Mouse (Mus musculus) stomach, embryonic 15.5 days (tissue): Measurements from ENCODE around the gene Nf2. TPM values are rescaled to one million over a fixed set of nuclear protein-coding genes. Genes with fewer than 3 reads are reported as not detected.

Source experiments
- ATAC-seq: fragments of 200-750 bp; cut with Nextera tagmentation; 2 replicates; pipeline ENCODE4 v1.8.0; 2017; ENCODE audit warnings: low read depth, moderate number of reproducible peaks, moderate TSS enrichment; ENCODE audit not compliant: insufficient read depth, low FRiP score
- H3K27ac ChIP-seq: fragments of 300-500 bp; sonication (generic); 2 replicates; pipeline ENCODE4 v1.5.1; 2015; ENCODE audit warnings: mild to moderate bottlenecking, inconsistent platforms
- H3K27me3 ChIP-seq: fragments of 300-500 bp; sonication (generic); replicated peaks from 2 replicates; pipeline ENCODE4 v1.6.1; 2015; ENCODE audit warnings: inconsistent platforms
- H3K36me3 ChIP-seq: fragments of 300-500 bp; sonication (generic); 2 replicates; pipeline ENCODE4 v1.6.1; 2015; ENCODE audit warnings: inconsistent platforms
- H3K4me1 ChIP-seq: fragments of 300-500 bp; sonication (generic); 2 replicates; pipeline ENCODE4 v1.6.1; 2015; ENCODE audit warnings: inconsistent platforms
- H3K4me2 ChIP-seq: fragments of 300-500 bp; sonication (generic); 2 replicates; pipeline ENCODE4 v1.6.1; 2015; ENCODE audit warnings: mild to moderate bottlenecking, inconsistent platforms
- H3K4me3 ChIP-seq: fragments of 300-500 bp; sonication (generic); replicated peaks from 2 replicates; pipeline ENCODE4 v1.5.1; 2015; ENCODE audit warnings: inconsistent platforms
- H3K9ac ChIP-seq: fragments of 300-500 bp; sonication (generic); 2 replicates; pipeline ENCODE4 v1.6.1; 2015; ENCODE audit warnings: inconsistent platforms
- H3K9me3 ChIP-seq: fragments of 300-500 bp; sonication (generic); 2 replicates; pipeline ENCODE4 v1.6.1; 2016; ENCODE audit warnings: inconsistent platforms
- WGBS: fragments of 180-500 bp; shearing (Covaris S2); methylation state at CpG from one replicate; pipeline ENCODE4 v1.1.7; 2015; 5-methylcytosine and 5-hydroxymethylcytosine counted together
- polyA plus RNA-seq: library from polyadenylated mRNA; unstranded; fragments of >200 nt; fragmentation: Nextera tagmentation; extraction: Ambion mirVana; gene quantifications from 2 replicates; pipeline ENCODE4 v1.2.1, GENCODE M21; 2015

Nf2 gene
- 38.6 and 48.1 TPM in 2 replicates for polyA plus RNA-seq

- ATAC-seq: peak; percentile 100
- WGBS: under 1% methylated on average over 60 of the region's 60 CpGs
- Histone ChIP-seq H3K27ac (peak within 1 kb of the TSS; percentile 80), H3K27me3 (no peaks in the 10 kb centered on the region), H3K9me3 (no peaks in the 10 kb centered on the region), H3K9ac (peak within 1 kb of the TSS; percentile 96), H3K36me3 (no peaks in the 10 kb centered on the region), H3K4me3 (peak within 1 kb of the TSS; percentile 98), H3K4me1 (peaks cover 4% of the 10 kb centered on the region), H3K4me2 (peak within 1 kb of the TSS; percentile 58)
Measured at GRCm38 (mm10) chr11:4849258-4849943, at the start of gene Nf2. Nf2 (minus strand) TSS chr11:4849536.

GRCm38 (mm10) chr11:4894848-4895816 is 45.8 kb upstream of the Nf2 start, which contains the start of gene Thoc5:
Thoc5 (plus strand) TSS chr11:4895320.
- H3K27ac ChIP-seq: peak within 1 kb of the TSS; percentile 70; the same call in 1 of the 2 replicates
- H3K9ac ChIP-seq: peak within 1 kb of the TSS; percentile 56
- H3K4me1 ChIP-seq: peaks cover 5% of the 10 kb centered on the region
- no peaks in the 10 kb centered on the region for H3K27me3 ChIP-seq
- H3K4me2 ChIP-seq: peak within 1 kb of the TSS; percentile 84
- H3K36me3 ChIP-seq: 0 out of 2 replicates have a peak, but pooled peaks cover 3% of the 10 kb centered on the region
- no peaks in the 10 kb centered on the region for H3K9me3 ChIP-seq
- peak within 1 kb of the TSS; percentile 63 for H3K4me3 ChIP-seq
- WGBS: 2% methylated on average over 52 of the region's 52 CpGs
- ATAC-seq: peak; percentile 92

GRCm38 (mm10) chr11:4886987-4887386 is 37.7 kb upstream of the Nf2 start:
- Histone ChIP-seq H3K9me3 (no peaks in the 10 kb centered on the region), H3K4me3 (no peak overlapping the region), H3K9ac (no peak overlapping the region), H3K36me3 (peaks cover 13% of the 10 kb centered on the region), H3K27ac (no peak overlapping the region), H3K4me1 (0 out of 2 replicates have a peak, but pooled peaks cover 7% of the 10 kb centered on the region), H3K27me3 (no peaks in the 10 kb centered on the region), H3K4me2 (no peak overlapping the region)
- WGBS: 92% methylated on average over 3 of the region's 3 CpGs
- ATAC-seq: no peak

GRCm38 (mm10) chr11:4885385-4885903 is 36.1 kb upstream of the Nf2 start:
- Histone ChIP-seq H3K4me2 (no peak overlapping the region), H3K27me3 (no peaks in the 10 kb centered on the region), H3K9ac (no peak overlapping the region), H3K4me3 (no peak overlapping the region), H3K4me1 (0 out of 2 replicates have a peak, but pooled peaks cover 7% of the 10 kb centered on the region), H3K36me3 (peaks cover 11% of the 10 kb centered on the region), H3K27ac (no peak overlapping the region), H3K9me3 (no peaks in the 10 kb centered on the region)
- no peak for ATAC-seq
- 81% methylated on average over 2 of the region's 2 CpGs for WGBS

GRCm38 (mm10) chr11:4882892-4883627 is 33.7 kb upstream of the Nf2 start:
- H3K4me1 ChIP-seq: 0 out of 2 replicates have a peak, but pooled peaks cover 7% of the 10 kb centered on the region
- no peaks in the 10 kb centered on the region for H3K36me3 ChIP-seq
- H3K4me2 ChIP-seq: no peak overlapping the region
- peak; percentile 89 for ATAC-seq
- H3K27ac ChIP-seq: peak overlapping the region; percentile 40
- 38% methylated on average over 14 of the region's 14 CpGs for WGBS
- no peaks in the 10 kb centered on the region for H3K9me3 ChIP-seq
- H3K9ac ChIP-seq: no peak overlapping the region
- no peak overlapping the region for H3K4me3 ChIP-seq
- H3K27me3 ChIP-seq: no peaks in the 10 kb centered on the region

- Histone ChIP-seq H3K27ac (no peak overlapping the region), H3K4me1 (0 out of 2 replicates have a peak, but pooled peaks cover 7% of the 10 kb centered on the region), H3K4me3 (no peak overlapping the region), H3K36me3 (no peaks in the 10 kb centered on the region), H3K27me3 (no peaks in the 10 kb centered on the region), H3K9me3 (no peaks in the 10 kb centered on the region), H3K4me2 (no peak overlapping the region), H3K9ac (no peak overlapping the region)
- 79% methylated on average over 4 of the region's 4 CpGs for WGBS
- no peak for ATAC-seq
Measured at GRCm38 (mm10) chr11:4881087-4881486, 31.8 kb upstream of the Nf2 start.

- peak overlapping the region; percentile 48; the same call in 1 of the 2 replicates for H3K9ac ChIP-seq
- peak; percentile 69; the same call in 1 of the 2 replicates for ATAC-seq
Measured at GRCm38 (mm10) chr11:4874551-4874950, 25.2 kb upstream of the Nf2 start.

GRCm38 (mm10) chr11:4873755-4874475 is 24.6 kb upstream of the Nf2 start, which contains the start of gene Nipsnap1:
Nipsnap1 (plus strand) TSS chr11:4873951.
- no peaks in the 10 kb centered on the region for H3K36me3 ChIP-seq
- peak within 1 kb of the TSS; percentile 48 for H3K9ac ChIP-seq
- H3K9me3 ChIP-seq: no peaks in the 10 kb centered on the region
- H3K27me3 ChIP-seq: no peaks in the 10 kb centered on the region
- ATAC-seq: peak; percentile 90
- H3K4me1 ChIP-seq: peaks cover 6% of the 10 kb centered on the region; the same call in 1 of the 2 replicates
- peak within 1 kb of the TSS; percentile 70 for H3K4me3 ChIP-seq
- peak within 1 kb of the TSS; percentile 52; the same call in 1 of the 2 replicates for H3K27ac ChIP-seq
- under 1% methylated on average over 30 of the region's 30 CpGs for WGBS
- H3K4me2 ChIP-seq: peak within 1 kb of the TSS; percentile 78

More at GRCm38 (mm10) chr11:4874551-4874950, 25.2 kb upstream of the Nf2 start:
- Histone ChIP-seq H3K27me3 (no peaks in the 10 kb centered on the region), H3K36me3 (no peaks in the 10 kb centered on the region), H3K4me2 (peak overlapping the region; percentile 78), H3K4me1 (peaks cover 6% of the 10 kb centered on the region; the same call in 1 of the 2 replicates), H3K4me3 (peak overlapping the region; percentile 70), H3K27ac (0 out of 2 replicates have a peak overlapping the region, but pooled peaks have one; percentile 14), H3K9me3 (no peaks in the 10 kb centered on the region)
- WGBS: 3% methylated on average over 10 of the region's 10 CpGs

- Histone ChIP-seq H3K4me3 (no peak overlapping the region), H3K4me2 (no peak overlapping the region), H3K27me3 (no peaks in the 10 kb centered on the region), H3K27ac (no peak overlapping the region), H3K9ac (no peak overlapping the region), H3K9me3 (no peaks in the 10 kb centered on the region), H3K36me3 (no peaks in the 10 kb centered on the region), H3K4me1 (no peaks in the 10 kb centered on the region)
- ATAC-seq: no peak
- 31% methylated on average over 10 of the region's 10 CpGs for WGBS
Measured at GRCm38 (mm10) chr11:4865645-4866251, 16.4 kb upstream of the Nf2 start.

GRCm38 (mm10) chr11:4862730-4863129 is 13.4 kb upstream of the Nf2 start:
- no peak overlapping the region for H3K9ac ChIP-seq
- H3K4me1 ChIP-seq: no peaks in the 10 kb centered on the region
- H3K27ac ChIP-seq: no peak overlapping the region
- no peaks in the 10 kb centered on the region for H3K27me3 ChIP-seq
- no peak for ATAC-seq
- H3K4me3 ChIP-seq: no peak overlapping the region
- 92% methylated on average over 1 of the region's 1 CpGs for WGBS
- H3K9me3 ChIP-seq: no peaks in the 10 kb centered on the region
- H3K4me2 ChIP-seq: no peak overlapping the region
- no peaks in the 10 kb centered on the region for H3K36me3 ChIP-seq
